ENCODE assay signal across 11 mouse cellular contexts in the genomic region with DNA sequence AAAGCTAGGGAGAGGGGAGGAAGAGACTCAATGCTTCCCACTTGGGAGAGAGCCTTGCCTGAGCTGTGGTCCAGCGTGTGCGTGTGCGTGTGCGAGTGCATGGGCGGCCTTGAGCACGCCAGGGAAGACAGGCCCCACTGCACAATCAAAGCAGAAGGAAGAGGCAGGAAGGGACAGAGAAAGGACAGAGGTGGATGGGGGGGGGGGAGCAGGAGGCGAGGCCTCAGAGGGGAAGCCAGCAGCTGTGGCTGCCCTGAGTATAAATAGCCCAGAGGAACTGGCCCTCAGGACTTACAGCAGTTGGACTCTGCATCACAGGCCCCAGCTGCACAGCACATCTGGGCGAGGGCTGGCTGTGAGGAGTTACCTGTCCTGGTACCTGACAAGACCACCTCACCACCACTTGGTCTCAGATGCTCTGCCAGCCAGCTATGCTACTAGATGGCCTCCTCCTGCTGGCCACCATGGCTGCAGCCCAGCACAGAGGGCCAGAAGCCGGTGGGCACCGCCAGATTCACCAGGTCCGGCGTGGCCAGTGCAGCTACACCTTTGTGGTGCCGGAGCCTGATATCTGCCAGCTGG. TPM values are rescaled to one million over a fixed set of nuclear protein-coding genes. Genes with fewer than 3 reads are reported as not detected.
DNase-seq lines count a peak whose midpoint lies in the region; ATAC-seq and TF ChIP-seq lines count a peak whose summit lies in the region.
"Had no signal": no experiment of that assay in that cellular context is flagged by ENCODE, and none has a peak within 500 bp of the region (broad histone marks: within the 10 kb centered on the region; RNA-seq: fewer than 3 reads in every experiment).

TSS of gene Angpt4 (plus strand) at position 292 of the 582 bp plus-strand sequence.

- WGBS in kidney, embryonic 15.5 days: 54% methylated on average over 13 of the region's 13 CpGs
- WGBS in embryonic facial prominence, embryonic 12.5 days: 52% methylated on average over 12 of the region's 13 CpGs
- 54% methylated on average over 12 of the region's 13 CpGs for WGBS in limb, embryonic 13.5 days

- H3K27me3 ChIP-seq in kidney, embryonic 15.5 days: peaks cover 33% of the 10 kb centered on the region
- no peaks in the 10 kb centered on the region for H3K27me3 ChIP-seq in embryonic facial prominence, embryonic 12.5 days
- H3K27me3 ChIP-seq in limb, embryonic 13.5 days: no peaks in the 10 kb centered on the region; the same call in 1 of the 2 replicates
- H3K27me3 ChIP-seq: liver, embryonic 13.5 days had no signal

- H3K36me3 ChIP-seq in kidney, embryonic 15.5 days: no peaks in the 10 kb centered on the region
- H3K36me3 ChIP-seq in ES-E14 (ENCODE audit: control insufficient read depth, insufficient read depth, low read length, poor library complexity, severe bottlenecking): no peaks in the 10 kb centered on the region
- H3K36me3 ChIP-seq in embryonic facial prominence, embryonic 12.5 days: no peaks in the 10 kb centered on the region
- no peaks in the 10 kb centered on the region for H3K36me3 ChIP-seq in limb, embryonic 13.5 days
- H3K36me3 ChIP-seq: liver, embryonic 13.5 days had no signal

- no peak within 1 kb of the TSS for H3K4me3 ChIP-seq in kidney, embryonic 15.5 days (replicated peaks)
- peak within 1 kb of the TSS in 1 of 2 experiments; percentile 28; a peak in 1 of 4 replicates for H3K4me3 ChIP-seq in ES-E14 (ENCODE audit: insufficient read depth in 1 of 2, low read depth in 1 of 2, low read length in 2 of 2, poor library complexity in 1 of 2, severe bottlenecking in 1 of 2)
- H3K4me3 ChIP-seq in embryonic facial prominence, embryonic 12.5 days: no peak within 1 kb of the TSS
- no peak within 1 kb of the TSS for H3K4me3 ChIP-seq in limb, embryonic 13.5 days
- H3K4me3 ChIP-seq: liver, embryonic 13.5 days had no signal

- ATAC-seq in kidney, embryonic 15.5 days (replicated peaks; ENCODE audit: low FRiP score): peak; percentile 57
- ATAC-seq in embryonic facial prominence, embryonic 12.5 days (ENCODE audit: insufficient number of reproducible peaks, insufficient read depth, low FRiP score, low TSS enrichment): no peak
- ATAC-seq in limb, embryonic 13.5 days (ENCODE audit: low FRiP score, low read depth): peak; percentile 49

- peak within 1 kb of the TSS; percentile 49 for H3K27ac ChIP-seq in kidney, embryonic 15.5 days
- peak within 1 kb of the TSS; percentile 1; the same call in 1 of the 2 replicates for H3K27ac ChIP-seq in ES-E14 (ENCODE audit: insufficient read depth, low read depth, low read length, poor library complexity, severe bottlenecking)
- H3K27ac ChIP-seq in embryonic facial prominence, embryonic 12.5 days: peak within 1 kb of the TSS; percentile 50; the same call in 1 of the 2 replicates
- H3K27ac ChIP-seq in limb, embryonic 13.5 days: peak within 1 kb of the TSS; percentile 15; the same call in 1 of the 2 replicates
- H3K27ac ChIP-seq: liver, embryonic 13.5 days had no signal

- no peak for DNase-seq in kidney, postnatal 36 days
- DNase-seq in ES-E14 (ENCODE audit: low read depth, low spot score) (no peak), adipocyte (ENCODE audit: low spot score) (no peak)
- no peak for DNase-seq in spleen, postnatal 36 days (ENCODE audit: low spot score in 2 of 2)
- DNase-seq: cerebellum, postnatal 36 days; liver, embryonic 13.5 days; thymus, postnatal 36 days had no signal

- H3K9me3 ChIP-seq in kidney, embryonic 15.5 days (replicated peaks): no peaks in the 10 kb centered on the region
- no peaks in the 10 kb centered on the region for H3K9me3 ChIP-seq in ES-E14 (ENCODE audit: control insufficient read depth, insufficient read depth, low read depth, low read length)
- no peaks in the 10 kb centered on the region for H3K9me3 ChIP-seq in embryonic facial prominence, embryonic 12.5 days
- no peaks in the 10 kb centered on the region for H3K9me3 ChIP-seq in limb, embryonic 13.5 days
- H3K9me3 ChIP-seq: liver, embryonic 13.5 days had no signal

- H3K9ac ChIP-seq in kidney, embryonic 15.5 days: no peak within 1 kb of the TSS
- H3K9ac ChIP-seq in ES-E14 (ENCODE audit: insufficient read depth, low read depth, low read length, poor library complexity, severe bottlenecking): no peak within 1 kb of the TSS
- no peak within 1 kb of the TSS; the same call in 1 of the 2 replicates for H3K9ac ChIP-seq in embryonic facial prominence, embryonic 12.5 days
- peak within 1 kb of the TSS; percentile 50; the same call in 1 of the 2 replicates for H3K9ac ChIP-seq in limb, embryonic 13.5 days
- H3K9ac ChIP-seq: liver, embryonic 13.5 days had no signal

- 0 out of 2 replicates have a peak within 1 kb of the TSS, but pooled peaks have one; percentile 2 for H3K4me2 ChIP-seq in kidney, embryonic 15.5 days
- no peak within 1 kb of the TSS for H3K4me2 ChIP-seq in embryonic facial prominence, embryonic 12.5 days (replicated peaks)
- no peak within 1 kb of the TSS for H3K4me2 ChIP-seq in limb, embryonic 13.5 days (replicated peaks)
- H3K4me2 ChIP-seq: liver, embryonic 13.5 days had no signal

- peaks cover 30% of the 10 kb centered on the region for H3K4me1 ChIP-seq in kidney, embryonic 15.5 days
- peaks cover 0 to 3% of the 10 kb centered on the region in 2 experiments; a peak in 1 of 4 replicates for H3K4me1 ChIP-seq in ES-E14 (ENCODE audit: control insufficient read depth in 2 of 2, insufficient read depth in 2 of 2, low read length in 2 of 2, poor library complexity in 1 of 2)
- H3K4me1 ChIP-seq in embryonic facial prominence, embryonic 12.5 days: peaks cover 31% of the 10 kb centered on the region
- H3K4me1 ChIP-seq in limb, embryonic 13.5 days: peaks cover 22% of the 10 kb centered on the region

- in situ Hi-C loops in ES-E14 (cut with MboI; ENCODE audit: low sequenced_read_pairs in 2 of 2, unreplicated experiment in 2 of 2): no loop called here

TF ChIP-seq in ES-E14, 5 proteins besides CTCF, POLR2A, EP300 and RAD21:
- TF ChIP-seq HCFC1 (IDR thresholded peaks at IDR 0.05; ENCODE audit: borderline replicate concordance, insufficient read depth, low read length) (no peak), CHD2 (IDR thresholded peaks at IDR 0.05; ENCODE audit: low read depth, low read length) (no peak), MAFK (IDR thresholded peaks at IDR 0.05; ENCODE audit: insufficient read depth, low read depth, low read length) (no peak), ZNF384 (IDR thresholded peaks at IDR 0.05; ENCODE audit: low read depth, low read length) (no peak), ZC3H11A (IDR thresholded peaks at IDR 0.05; ENCODE audit: borderline replicate concordance, low read depth, low read length) (no peak)

RNA-seq across cellular contexts. Expression of gene Angpt4, which starts in this region (rescaled TPM):
- 2.1 and 2.7 TPM in 2 replicates for polyA plus RNA-seq in kidney, embryonic 15.5 days (2015; fragmentation: Nextera tagmentation; extraction: Ambion mirVana)
- 0.26 and 0.98 TPM in 2 replicates for total RNA-seq in ES-E14 (2012; rRNA removed)
- polyA plus RNA-seq in embryonic facial prominence, embryonic 12.5 days (2016; fragmentation: Nextera tagmentation; extraction: Ambion mirVana): 0.28 and 0.31 TPM in 2 replicates
- 0.22 and 0.43 TPM in 2 replicates for polyA plus RNA-seq in limb, embryonic 13.5 days (2015; fragmentation: Nextera tagmentation; extraction: Ambion mirVana)
- total RNA-seq: MEL had no signal
- polyA plus RNA-seq: liver, embryonic 13.5 days had no signal

Comparison
In these comparisons a context has a peak if more than half of its experiments do, and no peak if none do; other contexts are left out.
1. Peak in ATAC-seq, H3K27ac ChIP-seq and H3K9ac ChIP-seq in limb, embryonic 13.5 days; RNA of the gene not detected or under 1 TPM.